Mouse (Mus musculus) hindbrain, embryonic 14.5 days (tissue): ENCODE measurements at regions not wholly inside any gene's neighbourhood (a gene's known extent, or its start where the extent isn't known, plus 50 kb on each side); places are given as distances from the start of the nearest gene placed in this dataset.

Source experiments
- ATAC-seq: fragments of 200-750 bp; cut with Nextera tagmentation; 2 replicates; pipeline ENCODE4 v1.8.0; 2017; ENCODE audit warnings: moderate number of reproducible peaks, mild to moderate bottlenecking, moderate TSS enrichment, moderate library complexity; ENCODE audit not compliant: low FRiP score
- DNase-seq: peaks from one replicate; pipeline ENCODE4 v3.0.0-alpha.2; 2015; ENCODE audit warnings: low spot score
- H3K27ac ChIP-seq: fragments of 300-500 bp; sonication (generic); 2 replicates; pipeline ENCODE4 v1.5.1; 2014; ENCODE audit warnings: mild to moderate bottlenecking, moderate library complexity
- H3K27me3 ChIP-seq: fragments of 300-500 bp; sonication (generic); 2 replicates; pipeline ENCODE4 v1.6.1; 2014; ENCODE audit warnings: mild to moderate bottlenecking, low read length, mixed read lengths; ENCODE audit not compliant: control insufficient read depth, insufficient read depth
- H3K36me3 ChIP-seq: fragments of 300-500 bp; sonication (generic); replicated peaks from 2 replicates; pipeline ENCODE4 v1.6.1; 2014; ENCODE audit not compliant: control insufficient read depth, insufficient read depth
- H3K4me1 ChIP-seq: fragments of 300-500 bp; sonication (generic); replicated peaks from 2 replicates; pipeline ENCODE4 v1.6.1; 2014; ENCODE audit warnings: antibody characterized with exemption, low read length, mixed read lengths; ENCODE audit not compliant: control insufficient read depth, insufficient read depth
- H3K4me2 ChIP-seq: fragments of 300-500 bp; sonication (generic); replicated peaks from 2 replicates; pipeline ENCODE4 v1.6.1; 2014; ENCODE audit warnings: mild to moderate bottlenecking, moderate library complexity
- H3K4me3 ChIP-seq: fragments of 300-500 bp; sonication (generic); replicated peaks from 2 replicates; pipeline ENCODE4 v1.5.1; 2014; ENCODE audit warnings: mild to moderate bottlenecking, low read length
- H3K9ac ChIP-seq: fragments of 300-500 bp; sonication (generic); 2 replicates; pipeline ENCODE4 v1.6.1; 2014
- H3K9me3 ChIP-seq: fragments of 300-500 bp; sonication (generic); 2 replicates; pipeline ENCODE4 v1.6.1; 2016; ENCODE audit warnings: low read length; ENCODE audit not compliant: control insufficient read depth
- WGBS: fragments of 180-500 bp; shearing (Covaris S2); extraction: QIAGEN DNeasy Blood & Tissue Kit; methylation state at CpG from one replicate; pipeline ENCODE4 v1.1.7; 2014; 5-methylcytosine and 5-hydroxymethylcytosine counted together

DNA sequence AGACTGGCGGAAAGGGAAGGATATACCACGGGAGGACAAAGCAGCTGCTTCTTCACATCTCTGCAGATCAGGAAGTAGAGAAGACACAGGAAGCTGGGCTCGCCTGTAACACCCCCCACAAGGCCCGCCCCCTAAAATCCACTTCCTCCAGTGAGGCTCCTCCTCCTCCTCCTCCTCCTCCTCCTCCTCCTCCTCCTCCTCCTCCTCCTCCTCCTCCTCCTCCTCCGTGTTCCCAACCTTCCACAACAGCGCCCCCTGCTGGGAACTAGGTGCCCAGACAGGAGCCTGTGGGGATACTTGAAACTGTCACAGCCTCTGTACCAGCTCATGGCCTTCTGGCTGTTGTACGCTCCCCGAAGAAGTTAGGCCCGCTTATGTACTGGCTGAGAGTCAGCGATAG lies 115.2 kb downstream of the Gm26897 start:
- no peak for DNase-seq
- H3K4me2 ChIP-seq, result no peak overlapping the region
- no peak overlapping the region for H3K4me3 ChIP-seq
- no peak for ATAC-seq
- no peak overlapping the region for H3K9ac ChIP-seq
- peaks cover 13% of the 10 kb centered on the region; the same call in 1 of the 2 replicates for H3K4me1 ChIP-seq
- H3K27ac ChIP-seq, result no peak overlapping the region
- no peaks in the 10 kb centered on the region for H3K27me3 ChIP-seq
- H3K9me3 ChIP-seq, result no peaks in the 10 kb centered on the region
- no peaks in the 10 kb centered on the region for H3K36me3 ChIP-seq
- WGBS, result 81% methylated on average over 9 of the region's 10 CpGs

DNA sequence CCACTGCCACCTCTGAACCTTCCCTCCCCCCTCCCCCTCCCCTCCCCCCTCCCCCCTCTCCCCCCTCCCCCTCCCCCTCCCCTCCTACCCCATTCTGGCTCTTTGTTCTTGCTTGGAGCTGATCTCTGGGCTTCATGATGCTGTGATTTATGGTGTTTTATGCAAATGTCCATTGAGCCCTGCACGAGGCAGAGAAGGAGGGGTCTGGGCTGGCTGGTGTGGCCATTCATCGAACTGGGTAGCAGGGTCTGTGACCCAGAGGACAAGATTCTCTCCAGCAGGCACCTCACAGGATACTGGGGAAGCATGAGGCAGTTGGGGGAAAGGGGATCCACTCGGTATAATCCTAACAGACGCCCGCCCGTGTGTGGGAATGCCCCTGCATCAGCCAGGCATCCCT lies 119.0 kb downstream of the Gm26897 start:
- ATAC-seq (no peak), DNase-seq (no peak)
- 38% methylated on average over 6 of the region's 6 CpGs for WGBS
- no peaks in the 10 kb centered on the region for H3K36me3 ChIP-seq
- H3K4me2 ChIP-seq, result no peak overlapping the region
- H3K9ac ChIP-seq, result no peak overlapping the region
- no peaks in the 10 kb centered on the region for H3K27me3 ChIP-seq
- no peaks in the 10 kb centered on the region for H3K9me3 ChIP-seq
- H3K4me3 ChIP-seq, result no peak overlapping the region
- H3K27ac ChIP-seq, result no peak overlapping the region
- H3K4me1 ChIP-seq, result peaks cover 12% of the 10 kb centered on the region

DNA sequence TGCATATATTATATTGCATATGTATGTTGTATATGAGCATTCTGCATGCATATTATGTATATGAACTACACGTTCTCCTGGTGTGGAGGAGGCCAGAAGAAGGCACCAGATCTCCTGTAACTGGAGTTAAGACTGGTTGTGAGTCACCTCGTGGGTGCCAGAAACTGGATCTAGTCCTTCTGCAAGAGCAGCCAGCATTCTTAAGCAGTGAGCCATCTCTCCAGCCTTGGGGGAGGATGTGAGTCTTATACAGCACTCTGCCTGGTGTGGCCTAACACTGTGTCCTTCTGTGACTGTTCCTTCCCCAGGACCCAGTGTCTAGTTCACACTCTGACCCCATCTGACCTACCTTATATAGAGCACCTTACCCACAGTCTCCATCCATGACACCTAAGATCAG lies 121.6 kb downstream of the Gm26897 start:
- DNase-seq (no peak), ATAC-seq (no peak)
- H3K27ac ChIP-seq, result no peak overlapping the region
- H3K4me1 ChIP-seq, result peaks cover 12% of the 10 kb centered on the region
- H3K36me3 ChIP-seq, result no peaks in the 10 kb centered on the region
- 80% methylated on average over 2 of the region's 2 CpGs for WGBS
- H3K9me3 ChIP-seq, result no peaks in the 10 kb centered on the region
- H3K4me2 ChIP-seq, result no peak overlapping the region
- no peaks in the 10 kb centered on the region for H3K27me3 ChIP-seq
- no peak overlapping the region for H3K9ac ChIP-seq
- H3K4me3 ChIP-seq, result no peak overlapping the region

DNA sequence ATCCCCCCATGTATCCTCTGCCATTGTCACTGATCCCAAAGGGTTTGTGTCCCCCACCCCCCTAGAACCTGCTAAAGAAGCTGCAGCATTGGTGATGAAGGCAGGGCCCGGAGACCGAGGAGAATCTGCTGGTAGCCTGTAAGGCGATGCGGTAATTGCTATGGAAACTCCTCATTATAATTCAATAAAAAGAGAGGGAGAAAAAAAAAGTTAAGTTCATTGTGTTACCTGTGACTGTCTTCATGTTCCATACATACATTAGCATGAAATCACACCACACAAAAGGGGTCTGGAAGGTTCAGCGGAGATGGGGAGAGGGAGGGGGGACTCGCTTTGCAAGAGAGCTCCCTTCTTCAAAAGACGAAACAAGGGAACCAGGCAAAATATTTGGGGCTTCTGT lies 123.5 kb downstream of the Gm26897 start:
- H3K4me1 ChIP-seq, result peaks cover 12% of the 10 kb centered on the region
- DNase-seq (no peak), ATAC-seq (no peak)
- H3K9ac ChIP-seq, result 0 out of 2 replicates have a peak overlapping the region, but pooled peaks have one; percentile 17
- H3K4me2 ChIP-seq, result no peak overlapping the region
- no peaks in the 10 kb centered on the region for H3K9me3 ChIP-seq
- 23% methylated on average over 7 of the region's 7 CpGs for WGBS
- no peaks in the 10 kb centered on the region for H3K36me3 ChIP-seq
- no peak overlapping the region for H3K4me3 ChIP-seq
- H3K27me3 ChIP-seq, result no peaks in the 10 kb centered on the region
- no peak overlapping the region for H3K27ac ChIP-seq

DNA sequence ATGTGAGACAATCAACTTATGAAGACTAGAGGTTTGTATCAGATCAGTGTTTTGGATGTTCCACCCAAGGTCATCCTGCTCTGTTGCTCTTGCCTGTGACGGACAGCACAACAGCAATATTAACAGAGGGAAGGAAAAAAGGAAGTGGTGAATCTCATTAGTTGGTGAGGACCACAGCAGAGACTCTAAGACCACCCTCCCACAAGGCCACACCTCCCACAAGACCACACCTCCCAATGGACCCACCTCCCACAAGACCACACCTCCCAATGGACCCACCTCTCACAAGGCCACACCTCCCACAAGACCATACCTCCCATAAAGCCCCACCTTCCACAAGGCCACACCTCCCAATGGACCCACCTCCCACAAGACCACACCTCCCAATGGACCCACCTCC lies 126.7 kb downstream of the Gm26897 start:
- 82% methylated on average over 1 of the region's 1 CpGs for WGBS
- Histone ChIP-seq H3K9ac (no peak overlapping the region), H3K9me3 (no peaks in the 10 kb centered on the region), H3K4me1 (peaks cover 8% of the 10 kb centered on the region), H3K27me3 (no peaks in the 10 kb centered on the region), H3K4me3 (no peak overlapping the region), H3K27ac (no peak overlapping the region), H3K36me3 (no peaks in the 10 kb centered on the region), H3K4me2 (no peak overlapping the region)
- ATAC-seq (no peak), DNase-seq (no peak)

DNA sequence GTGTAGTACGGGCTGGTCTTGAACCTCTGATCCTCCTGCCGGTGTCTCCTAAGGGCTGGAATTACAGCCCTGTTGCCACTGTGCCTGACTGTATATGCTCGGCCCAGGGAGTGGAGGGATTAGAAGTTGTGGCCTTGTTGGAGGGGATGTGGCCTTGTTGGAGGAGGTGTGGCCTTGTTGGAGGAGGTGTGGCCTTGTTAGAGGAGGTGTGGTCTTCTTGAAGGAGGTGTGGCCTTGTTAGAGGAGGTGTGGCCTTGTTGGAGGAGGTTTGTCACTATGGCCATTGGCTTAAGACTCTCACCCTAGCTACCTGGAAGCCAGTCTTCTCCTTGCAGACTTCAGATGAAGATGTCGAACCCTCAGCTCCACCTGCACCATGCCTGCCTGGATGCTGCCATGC lies 128.6 kb downstream of the Gm26897 start:
- Histone ChIP-seq H3K9ac (no peak overlapping the region), H3K27me3 (no peaks in the 10 kb centered on the region), H3K4me1 (0 out of 2 replicates have a peak, but pooled peaks cover 2% of the 10 kb centered on the region), H3K9me3 (no peaks in the 10 kb centered on the region), H3K4me3 (no peak overlapping the region), H3K4me2 (no peak overlapping the region), H3K27ac (no peak overlapping the region), H3K36me3 (no peaks in the 10 kb centered on the region)
- no peak for ATAC-seq
- no peak for DNase-seq
- WGBS, result 92% methylated on average over 4 of the region's 4 CpGs

DNA sequence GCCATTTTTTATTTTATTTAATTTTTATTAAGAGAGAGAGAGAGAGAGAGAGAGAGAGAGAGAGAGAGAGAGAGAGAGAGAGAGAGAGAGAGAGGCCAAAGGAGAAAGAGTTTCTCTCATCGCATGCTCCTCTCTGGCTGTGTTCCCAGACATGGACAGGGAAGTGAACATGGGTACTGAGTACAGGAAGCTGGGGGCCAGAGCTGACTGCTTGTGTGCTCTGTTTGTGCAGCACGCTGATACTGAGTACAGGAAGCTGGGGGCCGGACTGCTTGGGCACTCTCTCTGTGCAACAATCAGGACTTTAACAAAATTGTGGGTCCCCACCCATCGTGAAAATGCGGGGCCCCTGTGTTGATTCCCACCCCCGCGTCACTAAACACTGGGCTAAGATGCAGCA lies 130.2 kb downstream of the Gm26897 start:
- Histone ChIP-seq H3K36me3 (no peaks in the 10 kb centered on the region), H3K27ac (no peak overlapping the region), H3K27me3 (no peaks in the 10 kb centered on the region), H3K4me3 (no peak overlapping the region), H3K9ac (no peak overlapping the region), H3K9me3 (no peaks in the 10 kb centered on the region), H3K4me1 (no peaks in the 10 kb centered on the region), H3K4me2 (no peak overlapping the region)
- ATAC-seq (no peak), DNase-seq (no peak)
- 74% methylated on average over 7 of the region's 7 CpGs for WGBS

DNA sequence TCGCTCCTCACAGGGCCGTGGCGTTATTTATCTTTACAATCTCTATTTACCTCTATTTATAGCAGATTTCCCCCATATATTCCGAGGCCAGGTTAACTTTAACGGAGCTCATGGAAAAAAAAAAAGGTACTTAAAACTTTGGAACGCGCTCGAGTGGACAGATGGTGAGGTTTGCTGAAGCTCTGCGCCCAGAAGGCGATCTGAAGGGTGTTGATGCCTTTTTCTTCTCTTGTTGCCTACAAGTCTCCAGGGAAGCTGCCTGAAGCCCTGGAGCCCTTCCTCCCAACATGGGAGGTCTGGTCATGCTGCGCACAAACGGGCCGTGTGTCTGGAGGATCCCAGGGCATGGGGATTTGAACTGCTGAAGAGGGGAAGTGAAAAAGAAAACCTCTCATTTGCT lies 130.9 kb downstream of the Gm26897 start:
- Histone ChIP-seq H3K27me3 (no peaks in the 10 kb centered on the region), H3K4me1 (no peaks in the 10 kb centered on the region), H3K9ac (no peak overlapping the region), H3K4me3 (no peak overlapping the region), H3K27ac (no peak overlapping the region), H3K4me2 (no peak overlapping the region), H3K36me3 (no peaks in the 10 kb centered on the region), H3K9me3 (no peaks in the 10 kb centered on the region)
- ATAC-seq (no peak), DNase-seq (no peak)
- 68% methylated on average over 13 of the region's 13 CpGs for WGBS

DNA sequence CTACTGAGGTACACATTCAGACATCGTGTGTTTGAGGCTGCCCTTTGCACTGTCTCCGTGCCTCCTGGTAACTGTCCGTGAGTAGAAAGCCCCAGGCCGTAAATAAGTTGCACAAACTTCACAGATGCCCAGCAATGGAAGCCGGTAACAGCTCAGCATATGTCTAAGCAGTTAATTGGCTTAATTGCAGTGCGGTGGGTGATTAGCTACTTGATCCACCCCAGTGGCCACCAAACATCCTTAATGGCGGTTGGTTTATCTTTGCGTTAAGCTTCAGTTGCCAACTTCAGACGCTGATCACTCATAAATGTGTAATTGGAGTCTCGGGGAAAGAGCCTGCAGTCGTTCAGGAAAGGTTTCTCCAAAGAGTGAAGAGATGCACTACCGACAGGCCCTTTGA lies 135.3 kb downstream of the Gm26897 start:
- H3K4me1 ChIP-seq, result no peaks in the 10 kb centered on the region
- no peaks in the 10 kb centered on the region for H3K27me3 ChIP-seq
- no peaks in the 10 kb centered on the region for H3K36me3 ChIP-seq
- no peak for ATAC-seq
- H3K27ac ChIP-seq, result no peak overlapping the region
- 77% methylated on average over 12 of the region's 12 CpGs for WGBS
- peaks cover 18% of the 10 kb centered on the region for H3K9me3 ChIP-seq
- H3K4me2 ChIP-seq, result no peak overlapping the region
- DNase-seq, result no peak
- H3K9ac ChIP-seq, result no peak overlapping the region
- H3K4me3 ChIP-seq, result no peak overlapping the region

DNA sequence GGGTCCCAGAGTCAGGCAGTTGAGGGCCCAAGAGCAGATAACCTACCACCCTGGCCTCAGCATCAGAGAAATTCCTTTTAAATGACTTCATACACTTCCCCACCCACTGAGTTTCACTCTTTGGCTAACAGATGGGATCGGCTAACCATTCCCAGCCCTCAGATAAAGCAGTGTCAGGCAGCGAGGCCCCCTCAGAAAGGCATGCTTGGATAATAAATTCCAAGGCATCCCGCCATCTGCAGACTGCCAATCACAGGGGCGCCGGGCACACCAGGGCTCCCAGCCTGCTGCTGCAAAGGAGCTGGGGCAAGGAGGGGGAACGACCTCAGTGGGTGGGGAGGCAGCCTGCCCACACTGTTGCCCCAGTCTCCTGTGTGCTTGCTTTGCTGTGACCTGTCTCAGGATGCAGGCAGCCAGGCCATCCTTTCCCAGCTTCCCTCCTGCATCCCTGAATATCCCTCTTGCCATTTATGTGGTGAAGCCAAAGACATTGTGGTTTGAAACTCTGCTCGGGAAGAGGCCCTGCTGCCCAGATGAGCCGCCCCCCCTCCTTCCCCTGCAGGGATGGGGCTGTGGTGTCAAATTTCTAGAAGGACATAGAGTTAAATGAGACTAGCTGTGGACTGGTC lies 143.6 kb downstream of the Gm26897 start:
- DNase-seq (no peak), ATAC-seq (no peak)
- Histone ChIP-seq H3K4me2 (no peak overlapping the region), H3K36me3 (no peaks in the 10 kb centered on the region), H3K4me1 (peaks cover 14% of the 10 kb centered on the region), H3K4me3 (no peak overlapping the region), H3K27ac (0 out of 2 replicates have a peak overlapping the region, but pooled peaks have one; percentile 14), H3K9me3 (peaks cover 4% of the 10 kb centered on the region), H3K9ac (no peak overlapping the region), H3K27me3 (no peaks in the 10 kb centered on the region)
- 6% methylated on average over 8 of the region's 8 CpGs for WGBS
